Mouse (Mus musculus) embryo, embryonic 10.5 days (tissue): ENCODE data around the gene Fam241a.
A peak's percentile ranks its signal among the peaks of the same experiment; 100 is the strongest.

ENCODE experiments used
- DNase-seq: peaks from one replicate; pipeline ENCODE4 v3.0.0-alpha.2; 2015; ENCODE audit warnings: low spot score

Fam241a gene

DNA sequence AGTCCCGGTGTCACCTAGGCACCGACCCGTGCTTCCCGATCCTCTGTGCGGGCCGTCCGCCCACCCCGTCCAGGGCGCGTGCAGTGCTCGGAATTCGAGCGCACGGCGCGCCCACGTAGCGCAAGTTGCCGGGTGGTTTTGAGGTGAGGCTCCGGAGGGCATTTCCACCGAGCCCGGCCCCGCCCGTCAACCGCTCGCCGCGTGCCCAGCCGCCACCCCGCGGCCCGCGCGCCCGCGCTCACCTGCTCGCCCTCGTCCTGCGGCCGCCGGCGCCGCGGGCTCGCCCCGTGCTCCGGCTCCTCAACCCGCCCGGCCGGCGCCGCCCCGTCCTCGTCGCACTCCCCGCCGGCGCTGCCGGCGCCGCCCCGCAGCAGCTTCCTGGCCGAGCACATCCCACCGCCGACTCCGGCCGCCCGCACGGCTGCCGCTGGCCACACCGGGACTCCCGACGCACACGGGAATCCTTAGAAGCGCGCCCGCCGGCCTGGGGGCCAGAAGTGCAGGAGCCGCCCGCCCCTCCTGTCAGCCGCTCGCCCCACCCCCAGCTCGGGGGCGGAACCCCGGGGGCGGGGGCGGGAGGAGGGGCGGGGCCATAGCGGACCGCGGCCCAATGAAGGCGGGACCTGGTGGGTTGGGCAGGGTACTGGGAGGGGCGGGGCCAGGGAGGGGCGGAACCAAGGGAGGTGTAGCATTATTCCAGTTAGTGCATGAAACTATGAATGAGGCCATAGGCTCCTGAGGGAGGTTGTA, at the start of gene Fam241a:
Fam241a (minus strand) TSS at position 533 of the 750 bp plus-strand sequence.
- DNase-seq: peak; percentile 85

- DNase-seq: no peak
Observed at GRCm38 (mm10) chr3:127932453-127932852, 36.3 kb upstream of the Fam241a start.

GRCm38 (mm10) chr3:127930326-127931012, 34.3 kb upstream of the Fam241a start:
- DNase-seq: no peak

DNA sequence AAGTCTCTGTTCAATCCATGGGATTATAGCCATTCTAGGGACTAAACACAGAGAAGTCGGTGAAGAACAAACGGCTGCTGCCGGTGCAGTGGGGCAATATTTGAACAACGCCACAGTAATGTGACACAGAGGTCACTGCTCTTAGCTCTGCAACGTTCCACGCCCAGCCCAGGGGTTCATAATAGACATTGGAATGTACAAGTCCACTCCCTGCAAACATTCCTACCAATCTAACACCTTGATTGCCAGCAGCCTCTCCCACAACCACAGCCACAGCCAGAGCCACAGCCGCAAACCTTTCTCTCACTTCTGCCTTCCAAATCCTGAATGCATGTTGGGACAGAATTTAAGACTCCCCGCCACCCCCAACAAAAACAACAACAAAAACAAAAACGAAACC, 33.8 kb upstream of the Fam241a start:
- peak; percentile 10 for DNase-seq

DNA sequence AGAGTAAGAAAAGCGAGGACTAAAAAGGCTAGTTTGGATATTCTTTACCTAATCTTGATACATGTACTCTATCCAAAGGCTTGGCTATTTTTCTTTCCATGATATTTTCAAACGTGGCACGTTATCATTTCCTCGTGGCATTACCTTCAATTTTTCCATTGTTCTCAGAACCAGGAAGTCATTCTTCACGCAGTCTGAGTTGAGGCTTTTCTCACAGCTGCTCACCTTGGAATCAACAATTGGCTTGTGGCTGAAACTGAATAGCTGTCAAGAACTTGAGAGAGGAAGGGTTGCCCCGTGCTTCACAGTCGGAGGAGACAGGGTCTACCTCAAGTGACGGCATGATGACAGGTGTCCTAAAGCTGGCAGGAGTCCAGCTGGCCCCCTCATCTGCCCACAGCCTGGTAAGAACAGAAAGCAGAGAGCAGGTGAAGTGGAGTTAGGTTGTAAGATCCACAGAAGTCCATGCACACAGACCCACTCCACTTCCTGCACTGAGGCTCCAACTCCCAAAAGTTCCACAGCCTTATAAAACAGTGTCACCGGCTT, 30.6 kb upstream of the Fam241a start:
- no peak for DNase-seq

DNA sequence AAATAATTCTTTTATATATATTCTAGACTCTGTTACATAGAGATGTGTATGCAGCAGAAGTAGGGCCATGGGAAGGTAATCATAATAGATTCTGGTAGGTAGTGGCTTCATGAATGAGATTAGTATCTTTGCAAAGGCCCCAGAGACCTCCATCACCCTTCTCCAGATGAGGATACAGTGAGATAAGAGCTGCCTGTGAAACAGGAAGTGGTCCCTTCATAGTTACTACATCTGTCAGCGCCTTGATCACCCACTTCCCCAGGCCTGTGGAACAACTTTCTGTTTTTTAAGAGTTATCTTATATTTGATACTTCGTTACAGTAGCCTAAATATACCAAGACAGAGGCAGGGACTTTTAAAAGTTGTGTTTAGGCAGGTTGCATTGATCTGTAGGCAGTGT, 28.3 kb upstream of the Fam241a start:
- DNase-seq: no peak

DNA sequence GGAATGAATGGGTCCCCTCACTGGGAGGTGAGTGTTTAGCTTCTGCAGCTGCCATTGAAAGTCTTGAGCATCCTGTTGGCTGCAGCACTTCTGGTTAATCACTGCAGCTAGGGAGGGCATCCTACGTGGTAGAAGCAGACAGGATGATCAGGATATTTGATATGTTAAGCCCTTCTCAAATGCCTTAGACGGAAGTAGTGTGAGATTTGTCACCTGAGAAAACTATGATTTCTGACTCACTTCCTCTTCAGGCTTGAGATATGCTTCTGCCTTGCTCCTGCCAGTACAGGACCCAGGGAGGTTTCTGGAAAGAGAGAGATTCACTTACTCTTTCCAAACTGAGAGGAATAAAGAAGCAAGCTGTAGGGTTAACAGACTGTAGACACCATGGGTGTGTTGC, 27.1 kb upstream of the Fam241a start:
- no peak for DNase-seq

- no peak for DNase-seq
Observed at GRCm38 (mm10) chr3:127922125-127922524, 26.0 kb upstream of the Fam241a start.

DNA sequence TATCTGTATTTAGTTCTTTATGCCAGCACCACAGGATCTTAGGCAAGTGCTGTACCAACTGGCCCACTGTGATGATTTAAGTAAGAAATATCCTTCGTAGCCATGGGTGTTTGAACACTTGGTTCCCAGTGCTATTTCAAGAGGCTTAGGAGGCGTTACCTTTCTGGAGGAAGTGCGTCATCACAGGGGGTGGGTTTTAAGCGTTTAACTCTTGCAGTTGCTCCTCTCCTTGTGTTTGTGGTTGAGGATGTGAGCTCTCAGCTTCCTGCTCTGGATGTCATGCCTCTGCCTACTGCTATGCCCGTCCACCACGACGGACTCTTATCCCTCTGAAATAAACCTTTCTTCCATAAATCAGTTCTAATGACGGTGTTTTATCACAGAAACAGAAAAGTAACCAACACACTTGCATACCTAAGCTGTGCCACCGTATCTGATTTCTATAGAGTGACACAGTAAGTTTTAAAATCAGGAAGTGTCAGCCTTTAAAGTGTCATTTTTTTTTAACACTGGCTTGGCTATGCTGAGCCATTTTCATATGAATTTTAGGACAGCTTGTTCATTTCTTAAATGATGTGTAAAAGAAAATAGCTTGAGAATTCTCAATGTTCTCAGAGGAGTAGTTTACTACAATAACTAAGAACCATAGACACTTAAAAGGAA, 22.0 kb upstream of the Fam241a start:
- no peak for DNase-seq

- no peak for DNase-seq
Observed at GRCm38 (mm10) chr3:127917549-127917948, 21.4 kb upstream of the Fam241a start.

GRCm38 (mm10) chr3:127915656-127916334, 19.7 kb upstream of the Fam241a start:
- DNase-seq: no peak

GRCm38 (mm10) chr3:127913885-127914709, 18.0 kb upstream of the Fam241a start:
- peak; percentile 22 for DNase-seq

GRCm38 (mm10) chr3:127909941-127910340, 13.8 kb upstream of the Fam241a start:
- DNase-seq: no peak

DNA sequence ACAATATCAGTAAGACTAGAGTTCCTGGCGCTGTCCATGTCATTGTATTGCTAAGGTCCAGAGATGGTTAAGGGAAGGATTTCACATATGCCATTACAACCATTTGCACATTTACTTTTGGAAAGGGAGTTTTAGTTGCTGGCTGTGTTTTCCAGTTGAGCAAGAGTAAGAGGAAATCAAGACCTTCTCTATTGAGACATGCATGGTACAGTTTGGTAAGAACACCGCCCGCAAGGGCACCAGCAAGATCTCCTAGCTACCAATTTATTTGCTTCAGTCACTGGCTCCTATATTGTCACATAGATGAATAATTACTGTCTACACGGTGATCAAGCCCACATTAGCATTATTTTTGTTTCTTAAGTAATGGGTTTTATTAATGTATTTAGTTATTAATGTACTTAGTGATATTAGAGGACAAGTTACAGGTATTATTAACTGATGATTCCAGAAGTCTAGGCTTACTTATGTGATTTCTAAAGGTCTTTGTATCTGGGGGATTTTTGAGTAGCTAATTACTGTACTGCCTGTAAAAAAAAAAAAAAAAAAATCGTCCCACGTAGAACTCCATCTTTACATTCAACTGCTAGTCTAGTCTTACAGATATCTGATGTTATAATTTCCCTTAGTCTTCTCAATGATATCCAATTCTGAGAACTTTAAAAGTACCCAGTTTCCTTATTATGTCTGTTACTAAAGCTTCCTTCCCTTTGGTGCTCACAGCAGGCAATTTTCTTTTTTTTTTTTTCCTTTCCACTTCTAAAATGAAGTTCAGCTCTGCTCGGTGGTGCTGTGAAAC, 944 bp downstream of the Fam241a start:
- DNase-seq: no peak

DNA sequence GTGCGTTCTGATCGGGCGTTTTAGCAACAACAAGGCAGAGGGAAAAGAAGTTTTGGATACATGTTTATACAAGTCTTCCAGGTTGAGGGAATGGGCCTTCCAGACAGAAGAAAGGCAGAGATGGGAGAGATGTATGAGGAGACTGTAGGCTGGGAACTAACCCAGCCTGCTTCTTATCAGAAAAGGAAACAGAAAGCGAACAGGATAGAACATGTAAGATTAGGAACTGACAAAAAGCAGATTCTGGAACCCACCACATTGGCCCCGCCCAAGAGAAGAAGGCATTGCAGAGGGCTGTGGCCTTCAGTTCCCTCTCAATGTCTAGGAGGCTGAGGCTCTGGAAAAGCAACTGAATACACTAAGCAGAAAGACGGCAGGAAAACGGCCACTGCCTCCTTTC, 2.2 kb downstream of the Fam241a start:
- DNase-seq: no peak

- DNase-seq: no peak
Observed at GRCm38 (mm10) chr3:127891906-127892305, 4.2 kb downstream of the Fam241a start.

DNA sequence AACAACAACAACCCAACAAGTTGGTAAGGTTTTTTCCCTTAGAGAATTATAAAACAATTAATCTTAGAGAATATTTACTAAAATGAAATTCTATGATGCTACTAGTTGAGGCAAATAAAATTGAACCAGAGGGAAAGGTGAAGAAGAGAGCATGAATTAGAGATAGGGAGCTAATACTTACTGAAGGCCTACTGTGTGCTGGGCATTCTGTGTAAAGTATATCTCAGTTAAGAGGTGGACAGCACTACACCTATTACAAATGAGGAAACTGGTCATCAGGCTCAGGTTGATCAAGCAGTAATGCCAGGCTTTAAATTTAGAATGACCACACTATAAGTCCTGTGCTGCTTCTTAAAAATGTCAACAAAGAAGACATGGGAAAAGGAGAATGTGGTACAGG, 6.1 kb downstream of the Fam241a start:
- DNase-seq: no peak

DNA sequence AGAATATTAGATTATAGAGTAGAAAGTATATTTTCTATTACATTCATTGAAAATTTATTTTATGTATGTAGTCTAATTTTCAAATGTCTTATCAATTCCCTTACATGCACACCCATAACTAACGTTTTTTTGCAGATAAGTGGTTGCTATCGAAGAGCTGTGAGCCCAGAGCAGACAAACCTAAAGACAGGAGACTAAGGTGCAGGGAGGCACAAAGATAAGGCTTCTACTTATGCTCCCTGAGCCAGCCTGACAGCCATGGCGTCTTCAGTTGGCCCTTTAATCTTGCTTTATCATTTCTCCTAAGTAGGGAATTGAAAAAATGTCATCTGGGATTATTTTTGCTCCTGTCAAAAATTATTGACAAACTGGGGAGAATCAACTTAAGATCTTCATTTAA, 6.6 kb downstream of the Fam241a start:
- no peak for DNase-seq

- no peak for DNase-seq
Observed at GRCm38 (mm10) chr3:127881684-127882083, 14.4 kb downstream of the Fam241a start.

GRCm38 (mm10) chr3:127879968-127880367, 16.2 kb downstream of the Fam241a start:
- no peak for DNase-seq
